Mouse (Mus musculus) spleen, adult 12 weeks (tissue): ENCODE results near the gene Plcd3.

Experiments used
- DNase-seq: peaks from one replicate; pipeline ENCODE4 v3.0.0; 2022; ENCODE audit warnings: low spot score

The Plcd3 gene

GRCm38 (mm10) chr11:103058499-103059085 is 42.9 kb downstream of the Plcd3 start:
- DNase-seq: no peak

- no peak for DNase-seq
Measured at GRCm38 (mm10) chr11:103056636-103057035, 44.8 kb downstream of the Plcd3 start.

GRCm38 (mm10) chr11:103054798-103055197 is 46.7 kb downstream of the Plcd3 start:
- DNase-seq: peak; percentile 56

GRCm38 (mm10) chr11:103053191-103054076 is 48.0 kb downstream of the Plcd3 start:
- no peak for DNase-seq

- DNase-seq: no peak
Measured at GRCm38 (mm10) chr11:103052078-103052477, 49.4 kb downstream of the Plcd3 start.

GRCm38 (mm10) chr11:103051249-103051691 is 50.2 kb downstream of the Plcd3 start:
- DNase-seq: no peak

- no peak for DNase-seq
Measured at GRCm38 (mm10) chr11:103050153-103050552, 51.3 kb downstream of the Plcd3 start.

- DNase-seq: no peak
Measured at GRCm38 (mm10) chr11:103049611-103050010, 51.8 kb downstream of the Plcd3 start.

GRCm38 (mm10) chr11:103046286-103046685 is 55.2 kb downstream of the Plcd3 start:
- no peak for DNase-seq

GRCm38 (mm10) chr11:103043982-103044381 is 57.5 kb downstream of the Plcd3 start:
- DNase-seq: no peak

GRCm38 (mm10) chr11:103042828-103043227 is 58.6 kb downstream of the Plcd3 start:
- DNase-seq: no peak

GRCm38 (mm10) chr11:103038037-103038436 is 63.4 kb downstream of the Plcd3 start:
- DNase-seq: no peak

- DNase-seq: no peak
Measured at GRCm38 (mm10) chr11:103036881-103037465, 64.5 kb downstream of the Plcd3 start.

- no peak for DNase-seq
Measured at GRCm38 (mm10) chr11:103035007-103035406, 66.5 kb downstream of the Plcd3 start.

GRCm38 (mm10) chr11:103033030-103033429 is 68.4 kb downstream of the Plcd3 start:
- DNase-seq: no peak

GRCm38 (mm10) chr11:103028176-103028891 is 73.1 kb downstream of the Plcd3 start, which contains the start of the genes Nmt1 and Dcakd:
Nmt1 (plus strand) TSS chr11:103028190.
Dcakd (minus strand) TSS chr11:103028333.
- DNase-seq: peak; percentile 91

- DNase-seq: no peak
Measured at GRCm38 (mm10) chr11:103027570-103028175, 73.8 kb downstream of the Plcd3 start.

- DNase-seq: no peak
Measured at GRCm38 (mm10) chr11:103026901-103027300, 74.6 kb downstream of the Plcd3 start.

- DNase-seq: no peak
Measured at GRCm38 (mm10) chr11:103023974-103024373, 77.5 kb downstream of the Plcd3 start.

- no peak for DNase-seq
Measured at GRCm38 (mm10) chr11:103020713-103021335, 80.6 kb downstream of the Plcd3 start.
